ENCODE assay signal across 8 mouse cellular contexts in genomic region chr7:79920344-79920983, GRCm38 (mm10). TPM values are rescaled to one million over a fixed set of nuclear protein-coding genes. Genes with fewer than 3 reads are reported as not detected.
DNase-seq lines count a peak whose midpoint lies in the region; ATAC-seq lines count a peak whose summit lies in the region.

Gene Ap3s2, minus strand, starts transcription at chr7:79920649.

- H3K9ac ChIP-seq in hindbrain, embryonic 14.5 days, result peak within 1 kb of the TSS; percentile 81

- H3K27ac ChIP-seq in hindbrain, embryonic 14.5 days, result peak within 1 kb of the TSS; percentile 84

- peak; percentile 97 for ATAC-seq in hindbrain, embryonic 14.5 days (ENCODE audit: low FRiP score)

- peak within 1 kb of the TSS; percentile 74 for H3K4me2 ChIP-seq in hindbrain, embryonic 14.5 days (replicated peaks)

- peak within 1 kb of the TSS; percentile 79 for H3K4me3 ChIP-seq in hindbrain, embryonic 14.5 days (replicated peaks; ENCODE audit: low read length)

- H3K27me3 ChIP-seq in hindbrain, embryonic 14.5 days (ENCODE audit: control insufficient read depth, insufficient read depth, low read length), result no peaks in the 10 kb centered on the region

- WGBS in hindbrain, embryonic 14.5 days, result under 1% methylated on average over 34 of the region's 34 CpGs

- peak; percentile 95 for DNase-seq in R1 (ENCODE audit: low read depth, low spot score)
- peak; percentile 92 to 94 for DNase-seq in cerebellum, postnatal 25 days
- DNase-seq in frontal cortex, postnatal 25 days (ENCODE audit: low spot score in 2 of 2), result peak; percentile 87 to 89
- peak; percentile 92 for DNase-seq in hindbrain, embryonic 14.5 days (ENCODE audit: low spot score)
- DNase-seq in layer of hippocampus, postnatal 36 days, result peak; percentile 89 to 91
- peak; percentile 91 for DNase-seq in lung, postnatal 36 days
- DNase-seq in retina, postnatal 1 day, result peak; percentile 95
- DNase-seq in urinary bladder, adult 18-20 months (ENCODE audit: low spot score in 2 of 2), result peak; percentile 78 to 90

- peaks cover 14% of the 10 kb centered on the region for H3K4me1 ChIP-seq in hindbrain, embryonic 14.5 days (replicated peaks; ENCODE audit: control insufficient read depth, insufficient read depth, low read length)

- peaks cover 4% of the 10 kb centered on the region for H3K36me3 ChIP-seq in hindbrain, embryonic 14.5 days (replicated peaks; ENCODE audit: control insufficient read depth, insufficient read depth)

- no peaks in the 10 kb centered on the region for H3K9me3 ChIP-seq in hindbrain, embryonic 14.5 days (ENCODE audit: control insufficient read depth, low read length)

RNA-seq across cellular contexts. Expression of gene Ap3s2, which starts in this region (rescaled TPM):
- 46.4 and 49.0 TPM in 2 replicates for polyA plus RNA-seq in hindbrain, embryonic 14.5 days (2014; fragmentation: Nextera tagmentation; extraction: Ambion mirVana)
- 10 to 100 TPM; 47.4 to 49.6 TPM for total RNA-seq in layer of hippocampus, postnatal 36 days (2021)

Comparison
In these comparisons a context has a peak if more than half of its experiments do, and no peak if none do; other contexts are left out.
1. Peak in every context shown above with its lines: DNase-seq, ATAC-seq, H3K4me3 ChIP-seq and H3K27ac ChIP-seq.